Mouse (Mus musculus) bone marrow macrophage, adult 2 months (primary cell): ENCODE data around the gene Tiam1.

Source experiments
- CTCF ChIP-seq: IDR thresholded peaks from 2 replicates; pipeline ENCODE4 v1.5.1; 2012; ENCODE audit warnings: low read depth, mild to moderate bottlenecking, low read length, moderate library complexity
- POLR2A ChIP-seq: IDR thresholded peaks from 2 replicates; pipeline ENCODE4 v1.6.1; 2012; ENCODE audit warnings: mild to moderate bottlenecking, low read depth, low read length, borderline replicate concordance

GRCm38 (mm10) chr16:89938277-89938676 lies 205.3 kb downstream of the Tiam1 start:
- TF ChIP-seq CTCF (no peak), POLR2A (no peak)
